Mouse (Mus musculus): ENCODE data around the gene Fut8. TPM values are rescaled to one million over a fixed set of nuclear protein-coding genes. Genes with fewer than 3 reads are reported as not detected.

Fut8 gene
- 27.7 and 30.5 TPM in 2 replicates for polyA plus RNA-seq (2014; fragmentation: Nextera tagmentation; extraction: Ambion mirVana)

- ATAC-seq (replicated peaks; ENCODE audit: insufficient number of reproducible peaks, low FRiP score, low TSS enrichment, low read depth) (peak; percentile 85), DNase-seq (ENCODE audit: low spot score) (peak; percentile 94)
- peak within 1 kb of the TSS; percentile 96 for H3K4me2 ChIP-seq (ENCODE audit: low read depth, low read length)
- H3K9me3 ChIP-seq (replicated peaks; ENCODE audit: control insufficient read depth, low read length): no peaks in the 10 kb centered on the region
- no peaks in the 10 kb centered on the region; the same call in 1 of the 2 replicates for H3K4me1 ChIP-seq (ENCODE audit: control insufficient read depth, insufficient read depth, low read length)
- peak within 1 kb of the TSS; percentile 86 for H3K27ac ChIP-seq (replicated peaks; ENCODE audit: low read depth, low read length)
- no peaks in the 10 kb centered on the region for H3K36me3 ChIP-seq (replicated peaks; ENCODE audit: control insufficient read depth, insufficient read depth, low read depth, low read length)
- 0% methylated on average over 39 of the region's 46 CpGs for WGBS
- peak within 1 kb of the TSS; percentile 83 for H3K4me3 ChIP-seq (ENCODE audit: low read depth, low read length)
- H3K9ac ChIP-seq (replicated peaks; ENCODE audit: low read length): peak within 1 kb of the TSS; percentile 90
- H3K27me3 ChIP-seq (ENCODE audit: control insufficient read depth, insufficient read depth, low read length): no peaks in the 10 kb centered on the region
Measured at GRCm38 (mm10) chr12:77237950-77238530, at the start of gene Fut8. Gene Fut8, plus strand, starts transcription at chr12:77238125.

DNA sequence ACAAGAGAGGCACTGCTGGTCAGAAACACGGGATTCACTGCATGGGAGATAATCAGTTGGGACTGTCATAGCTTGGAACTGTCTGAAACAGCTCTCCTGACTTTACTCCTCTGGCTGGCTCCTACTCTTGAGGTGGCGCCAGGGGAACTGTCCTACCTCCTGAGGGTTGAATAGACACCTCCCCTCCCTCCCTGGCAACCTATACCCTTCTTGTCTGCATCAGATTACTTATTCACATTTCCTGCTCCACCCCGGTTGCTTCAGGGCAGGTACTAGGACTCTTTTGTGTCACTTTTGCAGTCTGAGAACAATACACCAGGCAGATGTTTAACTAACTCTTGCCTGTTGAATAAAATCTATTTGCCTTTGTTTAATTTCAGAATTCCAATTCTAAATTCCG, 48.8 kb upstream of the Fut8 start:
- WGBS: 42% methylated on average over 4 of the region's 4 CpGs
- H3K36me3 ChIP-seq (replicated peaks; ENCODE audit: control insufficient read depth, insufficient read depth, low read depth, low read length): no peaks in the 10 kb centered on the region

DNA sequence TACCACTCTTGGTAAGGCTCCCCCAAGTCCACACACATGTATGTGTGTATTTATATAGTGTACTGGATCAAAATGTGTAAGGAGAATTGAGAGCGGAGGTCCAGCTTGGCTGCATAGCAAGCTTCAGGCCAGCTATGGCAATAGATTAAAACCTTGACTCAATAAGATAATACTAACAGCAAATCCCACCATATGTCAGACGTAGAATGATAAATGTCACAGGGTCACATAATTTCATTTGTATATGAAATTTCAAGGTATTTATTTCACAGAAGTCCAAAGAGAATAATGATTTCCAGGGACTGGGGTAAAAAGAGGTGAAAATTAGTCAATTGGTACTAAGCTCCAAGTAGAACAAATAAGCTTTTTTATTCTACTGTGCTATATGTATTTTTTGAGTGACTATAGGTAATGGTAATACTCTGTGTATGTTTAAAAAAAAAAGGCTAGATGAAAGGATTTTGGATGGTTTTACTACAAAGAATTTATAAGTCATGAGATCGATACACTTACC, 47.9 kb upstream of the Fut8 start:
- no peak overlapping the region for H3K4me3 ChIP-seq (ENCODE audit: low read depth, low read length)
- no peak overlapping the region for H3K4me2 ChIP-seq (ENCODE audit: low read depth, low read length)
- ATAC-seq (replicated peaks; ENCODE audit: insufficient number of reproducible peaks, low FRiP score, low TSS enrichment, low read depth) (no peak), DNase-seq (ENCODE audit: low spot score) (no peak)
- H3K36me3 ChIP-seq (replicated peaks; ENCODE audit: control insufficient read depth, insufficient read depth, low read depth, low read length): no peaks in the 10 kb centered on the region
- 86% methylated on average over 3 of the region's 3 CpGs for WGBS
- H3K27ac ChIP-seq (replicated peaks; ENCODE audit: low read depth, low read length): no peak overlapping the region
- H3K27me3 ChIP-seq (ENCODE audit: control insufficient read depth, insufficient read depth, low read length): no peaks in the 10 kb centered on the region
- H3K9ac ChIP-seq (replicated peaks; ENCODE audit: low read length): no peak overlapping the region
- no peaks in the 10 kb centered on the region for H3K4me1 ChIP-seq (ENCODE audit: control insufficient read depth, insufficient read depth, low read length)
- no peaks in the 10 kb centered on the region for H3K9me3 ChIP-seq (replicated peaks; ENCODE audit: control insufficient read depth, low read length)

More for the DNA sequence above, 48.8 kb upstream of the Fut8 start:
- ATAC-seq (replicated peaks; ENCODE audit: insufficient number of reproducible peaks, low FRiP score, low TSS enrichment, low read depth) (no peak), DNase-seq (ENCODE audit: low spot score) (no peak)
- H3K9me3 ChIP-seq (replicated peaks; ENCODE audit: control insufficient read depth, low read length): no peaks in the 10 kb centered on the region
- no peaks in the 10 kb centered on the region for H3K4me1 ChIP-seq (ENCODE audit: control insufficient read depth, insufficient read depth, low read length)
- H3K4me2 ChIP-seq (ENCODE audit: low read depth, low read length): no peak overlapping the region
- no peak overlapping the region for H3K27ac ChIP-seq (replicated peaks; ENCODE audit: low read depth, low read length)
- no peaks in the 10 kb centered on the region for H3K27me3 ChIP-seq (ENCODE audit: control insufficient read depth, insufficient read depth, low read length)
- H3K9ac ChIP-seq (replicated peaks; ENCODE audit: low read length): no peak overlapping the region
- H3K4me3 ChIP-seq (ENCODE audit: low read depth, low read length): no peak overlapping the region

DNA sequence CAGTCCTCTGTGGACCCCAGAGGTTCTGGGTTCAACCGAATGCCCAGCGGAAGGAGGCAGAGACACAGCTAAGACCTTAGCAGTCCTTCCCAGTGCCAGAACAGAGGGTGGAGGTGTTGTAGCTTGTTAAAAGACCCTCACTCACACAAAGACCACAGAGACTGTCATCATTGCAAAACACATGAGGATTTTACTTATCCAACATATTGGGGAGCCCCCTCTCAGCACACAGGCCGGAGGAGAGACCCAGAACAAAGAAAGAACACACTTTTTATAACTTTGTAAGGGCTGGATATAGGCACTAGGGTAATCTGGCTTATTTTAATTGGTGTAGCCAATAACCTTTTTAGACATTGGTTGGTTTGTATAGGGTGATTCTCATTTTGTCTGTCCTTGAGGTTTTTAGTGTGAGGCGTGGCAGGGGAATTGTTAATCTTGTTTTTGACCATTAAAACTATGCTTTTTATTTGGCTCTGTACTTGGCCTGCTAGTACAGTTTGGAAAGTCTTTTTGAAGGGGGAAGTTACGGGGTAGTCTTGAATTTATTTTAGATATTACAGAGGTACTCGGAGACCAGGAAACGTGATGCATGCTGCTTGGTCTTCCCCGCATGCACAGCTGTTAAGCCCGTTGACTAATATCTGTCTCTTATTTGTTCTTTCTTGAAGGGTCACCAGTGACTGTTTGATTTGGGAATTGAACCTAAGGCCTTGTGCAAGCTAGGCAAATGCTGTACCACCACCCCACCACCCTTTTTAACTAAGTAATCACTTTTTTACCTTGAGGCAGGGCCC, 46.2 kb upstream of the Fut8 start:
- H3K4me3 ChIP-seq (ENCODE audit: low read depth, low read length): no peak overlapping the region

GRCm38 (mm10) chr12:77192714-77193113, 45.2 kb upstream of the Fut8 start:
- WGBS: 92% methylated on average over 3 of the region's 3 CpGs
- Histone ChIP-seq H3K9ac (replicated peaks; ENCODE audit: low read length) (no peak overlapping the region), H3K4me2 (ENCODE audit: low read depth, low read length) (no peak overlapping the region), H3K4me3 (ENCODE audit: low read depth, low read length) (no peak overlapping the region), H3K36me3 (replicated peaks; ENCODE audit: control insufficient read depth, insufficient read depth, low read depth, low read length) (no peaks in the 10 kb centered on the region), H3K27me3 (ENCODE audit: control insufficient read depth, insufficient read depth, low read length) (no peaks in the 10 kb centered on the region), H3K9me3 (replicated peaks; ENCODE audit: control insufficient read depth, low read length) (no peaks in the 10 kb centered on the region), H3K27ac (replicated peaks; ENCODE audit: low read depth, low read length) (no peak overlapping the region), H3K4me1 (ENCODE audit: control insufficient read depth, insufficient read depth, low read length) (no peaks in the 10 kb centered on the region)
- no peak for ATAC-seq (replicated peaks; ENCODE audit: insufficient number of reproducible peaks, low FRiP score, low TSS enrichment, low read depth)
- DNase-seq (ENCODE audit: low spot score): no peak

More for the DNA sequence above, 46.2 kb upstream of the Fut8 start:
- Histone ChIP-seq H3K27ac (replicated peaks; ENCODE audit: low read depth, low read length) (no peak overlapping the region), H3K9me3 (replicated peaks; ENCODE audit: control insufficient read depth, low read length) (no peaks in the 10 kb centered on the region), H3K4me2 (ENCODE audit: low read depth, low read length) (no peak overlapping the region), H3K4me1 (ENCODE audit: control insufficient read depth, insufficient read depth, low read length) (no peaks in the 10 kb centered on the region), H3K27me3 (ENCODE audit: control insufficient read depth, insufficient read depth, low read length) (no peaks in the 10 kb centered on the region), H3K9ac (replicated peaks; ENCODE audit: low read length) (no peak overlapping the region), H3K36me3 (replicated peaks; ENCODE audit: control insufficient read depth, insufficient read depth, low read depth, low read length) (no peaks in the 10 kb centered on the region)
- WGBS: 90% methylated on average over 9 of the region's 9 CpGs
- no peak for DNase-seq (ENCODE audit: low spot score)
- ATAC-seq (replicated peaks; ENCODE audit: insufficient number of reproducible peaks, low FRiP score, low TSS enrichment, low read depth): no peak

GRCm38 (mm10) chr12:77193225-77193716, 44.7 kb upstream of the Fut8 start:
- Histone ChIP-seq H3K4me1 (ENCODE audit: control insufficient read depth, insufficient read depth, low read length) (no peaks in the 10 kb centered on the region), H3K4me2 (ENCODE audit: low read depth, low read length) (no peak overlapping the region), H3K4me3 (ENCODE audit: low read depth, low read length) (no peak overlapping the region), H3K27ac (replicated peaks; ENCODE audit: low read depth, low read length) (no peak overlapping the region), H3K9ac (replicated peaks; ENCODE audit: low read length) (no peak overlapping the region), H3K9me3 (replicated peaks; ENCODE audit: control insufficient read depth, low read length) (no peaks in the 10 kb centered on the region), H3K27me3 (ENCODE audit: control insufficient read depth, insufficient read depth, low read length) (no peaks in the 10 kb centered on the region), H3K36me3 (replicated peaks; ENCODE audit: control insufficient read depth, insufficient read depth, low read depth, low read length) (no peaks in the 10 kb centered on the region)
- DNase-seq (ENCODE audit: low spot score): no peak
- 69% methylated on average over 4 of the region's 4 CpGs for WGBS
- no peak for ATAC-seq (replicated peaks; ENCODE audit: insufficient number of reproducible peaks, low FRiP score, low TSS enrichment, low read depth)

DNA sequence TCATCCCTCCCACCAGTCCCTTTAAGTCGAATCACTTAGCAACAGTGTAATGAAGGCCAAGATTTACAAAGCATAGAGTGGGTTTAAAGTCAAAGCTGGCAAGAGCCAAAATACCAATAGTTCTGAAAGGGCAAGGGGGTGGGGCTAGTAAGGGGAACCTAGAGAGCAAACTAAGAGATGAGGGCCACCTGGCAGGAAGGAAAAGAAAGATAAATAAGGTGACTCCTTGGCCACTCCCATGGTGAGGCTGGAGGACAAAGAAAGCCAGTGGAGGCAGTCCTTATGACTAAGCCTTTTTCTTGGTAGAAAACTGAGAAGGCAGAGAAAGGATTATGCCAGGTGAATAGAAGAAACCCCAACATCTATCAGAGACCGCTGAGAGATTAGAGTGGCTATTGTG, 42.9 kb upstream of the Fut8 start:
- Histone ChIP-seq H3K27me3 (ENCODE audit: control insufficient read depth, insufficient read depth, low read length) (no peaks in the 10 kb centered on the region), H3K4me3 (ENCODE audit: low read depth, low read length) (no peak overlapping the region), H3K9me3 (replicated peaks; ENCODE audit: control insufficient read depth, low read length) (no peaks in the 10 kb centered on the region), H3K4me2 (ENCODE audit: low read depth, low read length) (no peak overlapping the region), H3K36me3 (replicated peaks; ENCODE audit: control insufficient read depth, insufficient read depth, low read depth, low read length) (no peaks in the 10 kb centered on the region), H3K4me1 (ENCODE audit: control insufficient read depth, insufficient read depth, low read length) (no peaks in the 10 kb centered on the region), H3K27ac (replicated peaks; ENCODE audit: low read depth, low read length) (no peak overlapping the region), H3K9ac (replicated peaks; ENCODE audit: low read length) (no peak overlapping the region)
- ATAC-seq (replicated peaks; ENCODE audit: insufficient number of reproducible peaks, low FRiP score, low TSS enrichment, low read depth) (no peak), DNase-seq (ENCODE audit: low spot score) (no peak)
- WGBS: 70% methylated on average over 2 of the region's 2 CpGs

GRCm38 (mm10) chr12:77196529-77197095, 41.3 kb upstream of the Fut8 start:
- 93% methylated on average over 2 of the region's 2 CpGs for WGBS
- Histone ChIP-seq H3K9me3 (replicated peaks; ENCODE audit: control insufficient read depth, low read length) (no peaks in the 10 kb centered on the region), H3K4me3 (ENCODE audit: low read depth, low read length) (no peak overlapping the region), H3K4me2 (ENCODE audit: low read depth, low read length) (no peak overlapping the region), H3K4me1 (ENCODE audit: control insufficient read depth, insufficient read depth, low read length) (no peaks in the 10 kb centered on the region), H3K27ac (replicated peaks; ENCODE audit: low read depth, low read length) (no peak overlapping the region), H3K9ac (replicated peaks; ENCODE audit: low read length) (no peak overlapping the region), H3K27me3 (ENCODE audit: control insufficient read depth, insufficient read depth, low read length) (no peaks in the 10 kb centered on the region), H3K36me3 (replicated peaks; ENCODE audit: control insufficient read depth, insufficient read depth, low read depth, low read length) (no peaks in the 10 kb centered on the region)
- DNase-seq (ENCODE audit: low spot score) (no peak), ATAC-seq (replicated peaks; ENCODE audit: insufficient number of reproducible peaks, low FRiP score, low TSS enrichment, low read depth) (no peak)
